Mouse (Mus musculus): ENCODE data around the gene Olfr522. TPM values are rescaled to one million over a fixed set of nuclear protein-coding genes. Genes with fewer than 3 reads are reported as not detected.
"Not testable (repeated sequence)": the region's sequence is repeated elsewhere in the genome, so short reads cannot be mapped to it uniquely, and the experiment has no call there.

Gene Olfr522
- polyA plus RNA-seq, 1 experiment from 2014 or later = not detected

DNA sequence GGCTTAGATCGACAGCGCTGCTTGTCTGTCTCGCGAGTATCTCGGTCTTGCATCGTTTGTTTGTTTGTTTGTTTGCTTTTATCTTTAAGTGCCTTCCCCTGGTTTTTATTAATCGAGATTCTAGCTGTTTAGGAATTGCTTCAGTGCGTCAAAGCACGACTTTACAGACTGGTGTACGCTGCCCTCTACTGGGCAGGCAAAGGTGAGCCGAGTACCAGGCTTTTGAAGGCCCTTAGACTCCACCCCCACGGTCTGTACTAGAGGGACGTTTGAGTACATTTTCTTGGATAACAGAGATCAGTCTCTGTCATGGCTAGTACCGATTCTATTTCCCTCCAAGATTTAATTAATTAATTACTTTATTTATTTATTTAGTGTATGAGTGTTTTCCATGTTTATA lies 23.2 kb downstream of the Olfr522 start:
- no peaks in the 10 kb centered on the region for H3K27me3 ChIP-seq (ENCODE audit: control insufficient read depth, insufficient read depth, low read length)
- ATAC-seq (ENCODE audit: low FRiP score) = no peak
- H3K36me3 ChIP-seq (ENCODE audit: control insufficient read depth, insufficient read depth, low read length) = no peaks in the 10 kb centered on the region
- H3K4me1 ChIP-seq (ENCODE audit: control insufficient read depth, insufficient read depth, low read length) = peaks cover 6% of the 10 kb centered on the region
- 4% methylated on average over 14 of the region's 14 CpGs for WGBS
- no peak overlapping the region for H3K4me2 ChIP-seq
- no peaks in the 10 kb centered on the region for H3K9me3 ChIP-seq (ENCODE audit: control insufficient read depth, low read length)
- no peak overlapping the region for H3K9ac ChIP-seq (ENCODE audit: low read length)
- DNase-seq (ENCODE audit: low spot score, missing footprints) = peak; percentile 88
- no peak overlapping the region for H3K4me3 ChIP-seq (ENCODE audit: low read depth, low read length)
- H3K27ac ChIP-seq (ENCODE audit: low read depth, low read length) = no peak overlapping the region

DNA sequence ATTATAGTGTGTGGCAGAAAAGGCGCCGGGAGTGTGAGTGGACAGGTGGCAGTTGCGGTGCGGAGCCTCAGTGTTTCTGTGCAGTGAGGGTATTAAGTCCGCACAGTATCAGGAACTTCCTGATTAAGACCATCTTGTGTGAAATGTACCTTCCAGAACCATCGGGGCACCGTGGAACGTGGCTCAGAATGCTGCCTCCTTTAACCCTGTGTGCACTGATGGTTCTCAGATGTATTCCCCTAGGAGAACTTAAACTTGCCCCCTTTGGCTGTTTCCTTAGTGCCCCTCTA lies 26.6 kb downstream of the Olfr522 start:
- DNase-seq (ENCODE audit: low spot score, missing footprints) = peak; percentile 91
- peak overlapping the region; percentile 59 for H3K4me3 ChIP-seq (ENCODE audit: low read depth, low read length)
- peak overlapping the region; percentile 81 for H3K9ac ChIP-seq (ENCODE audit: low read length)
- no peak overlapping the region for H3K27ac ChIP-seq (ENCODE audit: low read depth, low read length)
- 1% methylated on average over 8 of the region's 8 CpGs for WGBS
- no peaks in the 10 kb centered on the region for H3K9me3 ChIP-seq (ENCODE audit: control insufficient read depth, low read length)
- ATAC-seq (ENCODE audit: low FRiP score) = no peak
- H3K4me2 ChIP-seq = peak overlapping the region; percentile 96
- H3K36me3 ChIP-seq (ENCODE audit: control insufficient read depth, insufficient read depth, low read length) = no peaks in the 10 kb centered on the region
- H3K4me1 ChIP-seq (ENCODE audit: control insufficient read depth, insufficient read depth, low read length) = peaks cover 6% of the 10 kb centered on the region
- no peaks in the 10 kb centered on the region for H3K27me3 ChIP-seq (ENCODE audit: control insufficient read depth, insufficient read depth, low read length)

GRCm38 (mm10) chr7:140137135-140138020 lies 27.2 kb downstream of the Olfr522 start, which contains the start of gene Mtg1:
Gene Mtg1, plus strand, starts transcription at chr7:140137564.
- ATAC-seq (ENCODE audit: low FRiP score) (peak; percentile 97), DNase-seq (ENCODE audit: low spot score, missing footprints) (peak; percentile 99)
- Histone ChIP-seq H3K4me3 (ENCODE audit: low read depth, low read length) (peak within 1 kb of the TSS; percentile 59), H3K9ac (ENCODE audit: low read length) (peak within 1 kb of the TSS; percentile 81), H3K9me3 (ENCODE audit: control insufficient read depth, low read length) (no peaks in the 10 kb centered on the region), H3K4me2 (peak within 1 kb of the TSS; percentile 96), H3K4me1 (ENCODE audit: control insufficient read depth, insufficient read depth, low read length) (peaks cover 6% of the 10 kb centered on the region), H3K27me3 (ENCODE audit: control insufficient read depth, insufficient read depth, low read length) (no peaks in the 10 kb centered on the region), H3K36me3 (ENCODE audit: control insufficient read depth, insufficient read depth, low read length) (no peaks in the 10 kb centered on the region), H3K27ac (ENCODE audit: low read depth, low read length) (no peak within 1 kb of the TSS)
- 3% methylated on average over 39 of the region's 39 CpGs for WGBS

DNA sequence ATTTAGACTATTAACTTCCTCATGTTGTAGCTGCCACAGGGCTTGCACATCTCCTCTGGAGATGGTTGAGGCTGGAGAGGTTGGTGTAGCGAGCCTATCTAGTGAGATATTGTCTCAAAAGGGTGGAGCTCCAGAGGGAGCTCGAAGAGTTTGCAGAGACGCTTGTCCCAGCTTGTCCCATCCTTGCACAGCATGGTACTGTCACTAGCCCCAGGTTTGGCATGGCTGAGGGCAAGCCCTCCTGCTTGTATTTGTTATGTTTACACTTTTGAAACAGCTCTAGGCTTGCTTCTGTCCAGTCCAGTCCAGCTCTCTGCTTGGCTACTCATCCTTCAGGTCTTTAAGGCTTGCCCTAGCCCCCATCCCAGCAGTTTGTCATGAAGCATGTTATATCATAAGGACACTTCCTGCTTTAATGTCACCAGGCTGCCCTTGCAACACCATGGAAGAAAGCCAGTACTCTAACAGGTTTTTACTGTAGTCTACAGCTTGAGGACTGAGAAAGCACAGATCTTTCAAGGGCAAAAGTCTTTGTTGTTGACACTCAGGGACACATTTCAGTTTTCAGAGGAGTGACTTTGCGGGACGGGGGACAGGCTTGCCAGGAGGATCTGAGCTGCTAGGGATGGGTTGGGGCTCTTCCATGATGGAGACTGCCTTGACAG lies 29.3 kb downstream of the Olfr522 start:
- Histone ChIP-seq H3K36me3 (ENCODE audit: control insufficient read depth, insufficient read depth, low read length) (no peaks in the 10 kb centered on the region), H3K9ac (ENCODE audit: low read length) (no peak overlapping the region), H3K4me2 (no peak overlapping the region), H3K27me3 (ENCODE audit: control insufficient read depth, insufficient read depth, low read length) (no peaks in the 10 kb centered on the region), H3K4me1 (ENCODE audit: control insufficient read depth, insufficient read depth, low read length) (peaks cover 6% of the 10 kb centered on the region), H3K27ac (ENCODE audit: low read depth, low read length) (no peak overlapping the region), H3K9me3 (ENCODE audit: control insufficient read depth, low read length) (no peaks in the 10 kb centered on the region), H3K4me3 (ENCODE audit: low read depth, low read length) (no peak overlapping the region)
- DNase-seq (ENCODE audit: low spot score, missing footprints) (no peak), ATAC-seq (ENCODE audit: low FRiP score) (no peak)
- WGBS = 89% methylated on average over 5 of the region's 5 CpGs

- H3K27ac ChIP-seq (ENCODE audit: low read depth, low read length); H3K4me1 ChIP-seq (ENCODE audit: control insufficient read depth, insufficient read depth, low read length); H3K4me2 ChIP-seq; ATAC-seq (ENCODE audit: low FRiP score); H3K36me3 ChIP-seq (ENCODE audit: control insufficient read depth, insufficient read depth, low read length); H3K9me3 ChIP-seq (ENCODE audit: control insufficient read depth, low read length); H3K27me3 ChIP-seq (ENCODE audit: control insufficient read depth, insufficient read depth, low read length); H3K4me3 ChIP-seq (ENCODE audit: low read depth, low read length); H3K9ac ChIP-seq (ENCODE audit: low read length); DNase-seq (ENCODE audit: low spot score, missing footprints): not testable (repeated sequence)
- 94% methylated on average over 3 of the region's 7 CpGs for WGBS
Measured at GRCm38 (mm10) chr7:140134033-140134432, 30.5 kb downstream of the Olfr522 start.

DNA sequence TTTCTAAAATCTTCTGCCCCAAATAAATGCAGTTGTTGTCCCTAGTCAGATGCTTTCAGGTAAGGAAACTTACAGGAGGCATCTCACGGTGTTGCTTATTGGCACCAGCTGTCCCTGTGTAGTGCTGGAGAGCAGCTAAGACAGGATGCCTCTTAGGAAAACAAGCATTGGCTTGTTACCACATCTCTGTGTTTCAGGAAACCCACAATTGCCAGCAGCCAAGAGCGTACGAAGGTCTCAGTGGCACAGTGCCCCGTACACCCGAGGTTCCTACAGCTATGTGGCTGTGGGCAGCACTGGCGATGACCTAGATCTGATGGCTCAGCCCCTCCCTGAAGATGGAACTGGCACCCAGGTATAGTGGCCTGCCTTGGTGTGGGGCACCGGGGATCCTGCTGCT lies 32.4 kb downstream of the Olfr522 start:
- not testable (repeated sequence) for H3K9me3 ChIP-seq (ENCODE audit: control insufficient read depth, low read length); DNase-seq (ENCODE audit: low spot score, missing footprints); H3K36me3 ChIP-seq (ENCODE audit: control insufficient read depth, insufficient read depth, low read length); ATAC-seq (ENCODE audit: low FRiP score); H3K4me1 ChIP-seq (ENCODE audit: control insufficient read depth, insufficient read depth, low read length); H3K27me3 ChIP-seq (ENCODE audit: control insufficient read depth, insufficient read depth, low read length); H3K4me2 ChIP-seq; H3K9ac ChIP-seq (ENCODE audit: low read length); H3K27ac ChIP-seq (ENCODE audit: low read depth, low read length); H3K4me3 ChIP-seq (ENCODE audit: low read depth, low read length)
- 94% methylated on average over 7 of the region's 7 CpGs for WGBS

- H3K27ac ChIP-seq (ENCODE audit: low read depth, low read length) = no peak overlapping the region
Measured at GRCm38 (mm10) chr7:140127911-140128310, 36.7 kb downstream of the Olfr522 start.

DNA sequence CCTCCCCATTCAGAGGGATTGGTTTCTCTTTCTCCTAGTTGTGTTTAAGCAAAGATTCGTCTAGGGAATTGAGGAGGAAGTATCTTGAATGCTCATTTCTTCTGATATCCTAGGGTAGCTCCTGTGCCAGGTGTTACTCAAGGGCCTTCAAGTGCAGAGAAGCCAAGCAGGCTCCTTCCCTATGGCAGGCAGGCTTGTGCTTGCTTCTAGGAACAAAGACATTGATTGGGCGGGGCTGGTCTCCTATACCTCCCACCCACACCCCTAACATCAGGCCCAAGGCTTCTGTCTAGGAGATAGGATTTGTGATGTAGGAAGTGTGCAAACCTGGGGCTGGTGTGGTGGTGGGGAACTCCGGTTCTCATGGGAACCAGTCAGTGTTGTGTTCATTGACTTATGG lies 37.6 kb downstream of the Olfr522 start:
- no peak overlapping the region for H3K9ac ChIP-seq (ENCODE audit: low read length)
- no peak overlapping the region for H3K27ac ChIP-seq (ENCODE audit: low read depth, low read length)
- 81% methylated on average over 3 of the region's 3 CpGs for WGBS
- H3K27me3 ChIP-seq (ENCODE audit: control insufficient read depth, insufficient read depth, low read length) = no peaks in the 10 kb centered on the region
- H3K4me3 ChIP-seq (ENCODE audit: low read depth, low read length) = no peak overlapping the region
- H3K9me3 ChIP-seq (ENCODE audit: control insufficient read depth, low read length) = no peaks in the 10 kb centered on the region
- ATAC-seq (ENCODE audit: low FRiP score) (no peak), DNase-seq (ENCODE audit: low spot score, missing footprints) (no peak)
- H3K36me3 ChIP-seq (ENCODE audit: control insufficient read depth, insufficient read depth, low read length) = no peaks in the 10 kb centered on the region
- H3K4me1 ChIP-seq (ENCODE audit: control insufficient read depth, insufficient read depth, low read length) = no peaks in the 10 kb centered on the region; the same call in 1 of the 2 replicates
- 0 out of 2 replicates have a peak overlapping the region, but pooled peaks have one; percentile 1 for H3K4me2 ChIP-seq

More at GRCm38 (mm10) chr7:140127911-140128310, 36.7 kb downstream of the Olfr522 start:
- Histone ChIP-seq H3K4me3 (ENCODE audit: low read depth, low read length) (no peak overlapping the region), H3K36me3 (ENCODE audit: control insufficient read depth, insufficient read depth, low read length) (no peaks in the 10 kb centered on the region), H3K9ac (ENCODE audit: low read length) (no peak overlapping the region), H3K27me3 (ENCODE audit: control insufficient read depth, insufficient read depth, low read length) (no peaks in the 10 kb centered on the region), H3K4me2 (no peak overlapping the region), H3K4me1 (ENCODE audit: control insufficient read depth, insufficient read depth, low read length) (no peaks in the 10 kb centered on the region; the same call in 1 of the 2 replicates), H3K9me3 (ENCODE audit: control insufficient read depth, low read length) (no peaks in the 10 kb centered on the region)
- ATAC-seq (ENCODE audit: low FRiP score) (no peak), DNase-seq (ENCODE audit: low spot score, missing footprints) (no peak)
- 80% methylated on average over 2 of the region's 2 CpGs for WGBS

DNA sequence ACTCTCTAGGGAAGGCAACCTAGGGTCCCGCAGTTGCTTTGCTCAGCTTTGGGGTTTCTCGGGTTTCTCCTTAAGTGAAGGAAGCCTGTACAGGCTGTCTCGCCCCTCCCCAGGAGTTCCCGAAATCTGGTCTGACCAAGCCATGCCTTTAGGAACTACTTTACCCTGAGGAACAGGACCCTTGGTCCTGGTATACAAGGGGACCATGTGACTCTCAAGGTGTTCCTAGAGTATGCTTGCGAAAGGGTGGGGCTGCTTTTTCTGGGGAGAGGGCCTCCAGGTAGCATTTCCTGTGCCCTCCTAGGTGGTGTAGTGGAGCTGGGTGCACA lies 38.6 kb downstream of the Olfr522 start:
- Histone ChIP-seq H3K4me2 (peak overlapping the region; percentile 57), H3K9ac (ENCODE audit: low read length) (peak overlapping the region; percentile 85), H3K27me3 (ENCODE audit: control insufficient read depth, insufficient read depth, low read length) (no peaks in the 10 kb centered on the region), H3K27ac (ENCODE audit: low read depth, low read length) (no peak overlapping the region), H3K36me3 (ENCODE audit: control insufficient read depth, insufficient read depth, low read length) (no peaks in the 10 kb centered on the region), H3K4me3 (ENCODE audit: low read depth, low read length) (peak overlapping the region; percentile 62), H3K4me1 (ENCODE audit: control insufficient read depth, insufficient read depth, low read length) (no peaks in the 10 kb centered on the region; the same call in 1 of the 2 replicates), H3K9me3 (ENCODE audit: control insufficient read depth, low read length) (no peaks in the 10 kb centered on the region)
- WGBS = 6% methylated on average over 5 of the region's 5 CpGs
- no peak; the same call in 1 of the 2 replicates for ATAC-seq (ENCODE audit: low FRiP score)
- no peak for DNase-seq (ENCODE audit: low spot score, missing footprints)

Data from midbrain, embryonic 11.5 days (tissue).